Mouse (Mus musculus) CH12.LX (cell line): Measurements from ENCODE around the gene Snx21. TPM values are rescaled to one million over a fixed set of nuclear protein-coding genes. Genes with fewer than 3 reads are reported as not detected.
A peak's percentile ranks its signal among the peaks of the same experiment; 100 is the strongest.

Experiments
- DNase-seq: peaks from one replicate; pipeline ENCODE4 v3.0.0-alpha.2; 2013; ENCODE audit errors: extremely low read depth
- H3K27ac ChIP-seq: 2 replicates; pipeline ENCODE4 v1.5.1; 2012; ENCODE audit warnings: low read depth, mild to moderate bottlenecking, control low read depth, moderate library complexity; ENCODE audit not compliant: insufficient read depth
- H3K27me3 ChIP-seq: replicated peaks from 2 replicates; pipeline ENCODE3; 2012; ENCODE audit warnings: inconsistent platforms
- H3K36me3 ChIP-seq, 2 experiments: replicated peaks in 1 of 2; 2 replicates each; pipeline versions ENCODE3 to v1.6.1; 2012; ENCODE audit warnings: inconsistent platforms in 1 of 2, low read length in 1 of 2, mild to moderate bottlenecking in 1 of 2, mixed read lengths in 1 of 2, moderate library complexity in 1 of 2; ENCODE audit not compliant: control insufficient read depth in 1 of 2, insufficient read depth in 1 of 2
- H3K4me1 ChIP-seq, 2 experiments: 2 replicates each; pipeline ENCODE4 v1.6.1; 2012; ENCODE audit warnings: inconsistent platforms in 1 of 2, moderate library complexity in 1 of 2; ENCODE audit not compliant: insufficient read depth in 2 of 2, control insufficient read depth in 1 of 2
- H3K4me2 ChIP-seq: 2 replicates; pipeline ENCODE4 v1.6.1; 2012; ENCODE audit warnings: low read depth, mild to moderate bottlenecking, control low read depth; ENCODE audit not compliant: poor library complexity, insufficient read depth, severe bottlenecking
- H3K4me3 ChIP-seq, 3 experiments: fragments of 150-350 bp in 1 of 3; sonication (generic) in 1 of 3; replicated peaks in 1 of 3; 2 replicates each; pipeline versions ENCODE3 to v1.5.1; 2011 to 2012; ENCODE audit warnings: low read depth in 2 of 3, low read length in 2 of 3, mild to moderate bottlenecking in 2 of 3, moderate library complexity in 2 of 3, control low read depth in 1 of 3, improper control_type of control experiment in 1 of 3, inconsistent platforms in 1 of 3, mixed read lengths in 1 of 3; ENCODE audit not compliant: poor library complexity in 1 of 3
- H3K79me2 ChIP-seq: replicated peaks from 2 replicates; pipeline ENCODE4 v1.6.1; 2012; ENCODE audit warnings: mild to moderate bottlenecking, moderate library complexity; ENCODE audit not compliant: control insufficient read depth, poor library complexity, insufficient read depth, severe bottlenecking; ENCODE audit errors: extremely low read depth
- H3K9ac ChIP-seq: 2 replicates; pipeline ENCODE4 v1.6.1; 2012; ENCODE audit warnings: low read depth, mild to moderate bottlenecking, control low read depth, moderate library complexity; ENCODE audit not compliant: insufficient read depth
- H3K9me3 ChIP-seq: replicated peaks from 2 replicates; pipeline ENCODE3; 2012; ENCODE audit warnings: low read length, inconsistent platforms, mixed read lengths
- CTCF ChIP-seq, 2 experiments: IDR thresholded peaks in 1 of 2; conservative IDR thresholded peaks in 1 of 2; 2 replicates each; pipeline ENCODE4 v1.5.1; 2011 to 2012; ENCODE audit warnings: low read depth in 2 of 2, low read length in 2 of 2, improper control_type of control experiment in 1 of 2, inconsistent platforms in 1 of 2, mild to moderate bottlenecking in 1 of 2, moderate library complexity in 1 of 2
- MEF2A ChIP-seq: IDR thresholded peaks from 2 replicates; pipeline ENCODE4 v1.6.1; 2014; ENCODE audit warnings: low read depth, mild to moderate bottlenecking, inconsistent platforms, low read length, improper control_type of control experiment, borderline replicate concordance
- MXI1 ChIP-seq: IDR thresholded peaks from 2 replicates; pipeline ENCODE4 v1.6.1; 2011; ENCODE audit warnings: mild to moderate bottlenecking, low read depth, low read length, improper control_type of control experiment
- POLR2AphosphoS2 ChIP-seq: IDR thresholded peaks from 2 replicates; pipeline ENCODE4 v1.6.1; 2011; ENCODE audit warnings: low read depth, low read length, improper control_type of control experiment
- RAD21 ChIP-seq: IDR thresholded peaks from 2 replicates; pipeline ENCODE4 v1.6.1; 2011; ENCODE audit warnings: low read depth, mild to moderate bottlenecking, low read length, improper control_type of control experiment, moderate library complexity
- UBTF ChIP-seq: IDR thresholded peaks from 2 replicates; pipeline ENCODE4 v1.6.1; 2012; ENCODE audit warnings: low read depth, mild to moderate bottlenecking, inconsistent platforms, low read length, improper control_type of control experiment, moderate library complexity
- ZMIZ1 ChIP-seq: IDR thresholded peaks from 2 replicates; pipeline ENCODE4 v1.6.1; 2012; ENCODE audit warnings: low read depth, mild to moderate bottlenecking, inconsistent platforms, low read length, improper control_type of control experiment
- ZNF384 ChIP-seq: IDR thresholded peaks from 2 replicates; pipeline ENCODE4 v1.6.1; 2012; ENCODE audit warnings: low read depth, low read length, improper control_type of control experiment, inconsistent platforms
- dilution Hi-C: fragments of 300-500 bp; cut with MboI; formaldehyde crosslinking; loops from 2 replicates; pipeline ENCODE4 v1.14.3; 2020; ENCODE audit warnings: low sequenced_read_pairs; ENCODE audit not compliant: extremely low pct_unique_long_range_greater_than_20kb, extremely low pct_ligation_motif_present
- in situ Hi-C: fragments of 300-500 bp; cut with MboI; formaldehyde crosslinking; loops from 3 replicates; pipeline ENCODE4 v1.14.3; 2019; ENCODE audit warnings: low sequenced_read_pairs, low pct_ligation_motif_present, low pct_unique_long_range_greater_than_20kb, mixed read lengths
- polyA plus RNA-seq: library from polyadenylated mRNA; unstranded; fragments of >175 nt; gene quantifications from 2 replicates; pipeline ENCODE4 v1.2.1, GENCODE M21; 2012; ENCODE audit warnings: low read depth; ENCODE audit not compliant: insufficient read length
- total RNA-seq, 2 experiments: library from RNA; depleted of rRNA; stranded (reverse); fragments of 300-350 nt in 1 of 2; fragments of >200 nt in 1 of 2; gene quantifications; 2 replicates each; pipeline ENCODE4 v1.2.3; 2012 to 2014

The Snx21 gene
- total and polyA plus RNA-seq, 3 experiments: 0.71 to 3.3 (median 1.5) TPM

GRCm38 (mm10) chr2:164828437-164828836 lies 42.8 kb downstream of the Snx21 start, which contains the start of gene Spata25:
Spata25 (minus strand) TSS chr2:164828537.
- peaks cover 1% of the 10 kb centered on the region for H3K27me3 ChIP-seq
- in situ Hi-C loops: no loop called here
- no peak within 1 kb of the TSS for H3K4me3 ChIP-seq
- no peak within 1 kb of the TSS for H3K27ac ChIP-seq
- dilution Hi-C loops: no loop called here
- peaks cover 31 to 45% of the 10 kb centered on the region in 2 experiments for H3K36me3 ChIP-seq
- TF ChIP-seq UBTF: no peak
- no peaks in the 10 kb centered on the region for H3K9me3 ChIP-seq
- no peak within 1 kb of the TSS for H3K9ac ChIP-seq
- H3K4me1 ChIP-seq: peaks cover 8 to 55% of the 10 kb centered on the region in 2 experiments
- no peaks in the 10 kb centered on the region; the same call in 1 of the 2 replicates for H3K79me2 ChIP-seq
- no peak within 1 kb of the TSS for H3K4me2 ChIP-seq
- no peak for DNase-seq

- TF ChIP-seq POLR2AphosphoS2 (no peak), MEF2A (no peak), MXI1 (no peak)
- Histone ChIP-seq H3K4me3 (no peak overlapping the region), H3K9ac (no peak overlapping the region), H3K4me2 (no peak overlapping the region), H3K9me3 (no peaks in the 10 kb centered on the region), H3K36me3 (peaks cover 31 to 45% of the 10 kb centered on the region in 2 experiments), H3K79me2 (no peaks in the 10 kb centered on the region; the same call in 1 of the 2 replicates), H3K27me3 (peaks cover 1% of the 10 kb centered on the region), H3K4me1 (peaks cover 8 to 50% of the 10 kb centered on the region in 2 experiments), H3K27ac (no peak overlapping the region)
- in situ Hi-C loops (no loop called here), dilution Hi-C loops (no loop called here)
- no peak for DNase-seq
Observed at GRCm38 (mm10) chr2:164829090-164829489, 43.5 kb downstream of the Snx21 start.

- H3K4me3 ChIP-seq: no peak overlapping the region
- dilution Hi-C loops: no loop called here
- in situ Hi-C loops: loop anchor here (5.0 kb wide), 1 partner anchor 46 kb away; the partner anchor contains the start of gene Pcif1
- DNase-seq: peak; percentile 82
- H3K27ac ChIP-seq: no peak overlapping the region
- peaks cover 12 to 54% of the 10 kb centered on the region in 2 experiments for H3K4me1 ChIP-seq
- TF ChIP-seq RAD21 (no peak), ZMIZ1 (no peak), ZNF384 (peak; percentile 86), CTCF (conservative IDR thresholded peaks at IDR 0.05 in 1 of 2, IDR thresholded peaks at IDR 0.05 in 1 of 2; ENCODE audit: low read depth in 2 of 2, low read length in 2 of 2) (no peak)
- peaks cover 1% of the 10 kb centered on the region for H3K27me3 ChIP-seq
- H3K4me2 ChIP-seq: peak overlapping the region; percentile 16
- H3K9ac ChIP-seq: no peak overlapping the region
- H3K9me3 ChIP-seq: no peaks in the 10 kb centered on the region
- no peaks in the 10 kb centered on the region for H3K79me2 ChIP-seq
- peaks cover 19 to 34% of the 10 kb centered on the region in 2 experiments for H3K36me3 ChIP-seq
Observed at GRCm38 (mm10) chr2:164831029-164831428, 45.4 kb downstream of the Snx21 start.
